Mouse (Mus musculus) stomach, embryonic 15.5 days (tissue): ENCODE data around the gene Ppdpf. TPM values are rescaled to one million over a fixed set of nuclear protein-coding genes. Genes with fewer than 3 reads are reported as not detected.
"Not testable (repeated sequence)": the region's sequence is repeated elsewhere in the genome, so short reads cannot be mapped to it uniquely, and the experiment has no call there.

ENCODE experiments used
- ATAC-seq: fragments of 200-750 bp; cut with Nextera tagmentation; 2 replicates; pipeline ENCODE4 v1.8.0; 2017; ENCODE audit warnings: low read depth, moderate number of reproducible peaks, moderate TSS enrichment; ENCODE audit not compliant: insufficient read depth, low FRiP score
- H3K27ac ChIP-seq: fragments of 300-500 bp; sonication (generic); 2 replicates; pipeline ENCODE4 v1.5.1; 2015; ENCODE audit warnings: mild to moderate bottlenecking, inconsistent platforms
- H3K27me3 ChIP-seq: fragments of 300-500 bp; sonication (generic); replicated peaks from 2 replicates; pipeline ENCODE4 v1.6.1; 2015; ENCODE audit warnings: inconsistent platforms
- H3K36me3 ChIP-seq: fragments of 300-500 bp; sonication (generic); 2 replicates; pipeline ENCODE4 v1.6.1; 2015; ENCODE audit warnings: inconsistent platforms
- H3K4me1 ChIP-seq: fragments of 300-500 bp; sonication (generic); 2 replicates; pipeline ENCODE4 v1.6.1; 2015; ENCODE audit warnings: inconsistent platforms
- H3K4me2 ChIP-seq: fragments of 300-500 bp; sonication (generic); 2 replicates; pipeline ENCODE4 v1.6.1; 2015; ENCODE audit warnings: mild to moderate bottlenecking, inconsistent platforms
- H3K4me3 ChIP-seq: fragments of 300-500 bp; sonication (generic); replicated peaks from 2 replicates; pipeline ENCODE4 v1.5.1; 2015; ENCODE audit warnings: inconsistent platforms
- H3K9ac ChIP-seq: fragments of 300-500 bp; sonication (generic); 2 replicates; pipeline ENCODE4 v1.6.1; 2015; ENCODE audit warnings: inconsistent platforms
- H3K9me3 ChIP-seq: fragments of 300-500 bp; sonication (generic); 2 replicates; pipeline ENCODE4 v1.6.1; 2016; ENCODE audit warnings: inconsistent platforms
- WGBS: fragments of 180-500 bp; shearing (Covaris S2); methylation state at CpG from one replicate; pipeline ENCODE4 v1.1.7; 2015; 5-methylcytosine and 5-hydroxymethylcytosine counted together
- polyA plus RNA-seq: library from polyadenylated mRNA; unstranded; fragments of >200 nt; fragmentation: Nextera tagmentation; extraction: Ambion mirVana; gene quantifications from 2 replicates; pipeline ENCODE4 v1.2.1, GENCODE M21; 2015

Ppdpf gene
- polyA plus RNA-seq, 1 experiment from 2014 or later = 249 TPM

GRCm38 (mm10) chr2:181166469-181166868 is 20.6 kb upstream of the Ppdpf start:
- H3K36me3 ChIP-seq = no peaks in the 10 kb centered on the region
- H3K27me3 ChIP-seq = no peaks in the 10 kb centered on the region
- no peaks in the 10 kb centered on the region for H3K9me3 ChIP-seq
- no peak overlapping the region for H3K9ac ChIP-seq
- 69% methylated on average over 5 of the region's 5 CpGs for WGBS
- no peak overlapping the region for H3K4me3 ChIP-seq
- no peak for ATAC-seq
- H3K4me2 ChIP-seq = no peak overlapping the region
- no peak overlapping the region for H3K27ac ChIP-seq
- no peaks in the 10 kb centered on the region for H3K4me1 ChIP-seq

- Histone ChIP-seq H3K4me2 (no peak overlapping the region), H3K9me3 (no peaks in the 10 kb centered on the region), H3K27ac (no peak overlapping the region), H3K4me1 (no peaks in the 10 kb centered on the region), H3K27me3 (no peaks in the 10 kb centered on the region), H3K4me3 (no peak overlapping the region), H3K36me3 (no peaks in the 10 kb centered on the region), H3K9ac (no peak overlapping the region)
- 81% methylated on average over 3 of the region's 3 CpGs for WGBS
- no peak for ATAC-seq
Observed at GRCm38 (mm10) chr2:181174646-181175045, 12.4 kb upstream of the Ppdpf start.

DNA sequence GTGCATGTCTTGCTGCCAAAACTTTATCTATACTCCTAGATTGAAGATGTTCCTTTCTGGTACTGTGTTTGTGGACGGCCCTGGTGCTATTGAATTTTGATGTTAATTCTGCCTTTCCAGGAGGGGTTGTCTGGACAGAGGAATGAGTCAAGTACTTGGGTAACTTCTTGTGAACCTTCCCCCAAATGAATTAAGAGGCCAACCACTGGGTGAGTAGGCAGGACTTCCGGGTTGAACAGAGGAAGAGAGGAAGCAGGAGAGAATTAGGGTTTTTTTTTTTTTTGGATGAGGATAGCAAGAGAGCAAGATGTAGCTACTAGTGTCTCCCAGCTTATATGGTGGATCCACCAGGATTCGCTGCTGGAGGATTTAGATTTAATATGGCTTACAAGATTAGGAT is 9.0 kb upstream of the Ppdpf start:
- Histone ChIP-seq H3K36me3 (no peaks in the 10 kb centered on the region), H3K9me3 (no peaks in the 10 kb centered on the region), H3K9ac (no peak overlapping the region), H3K27me3 (no peaks in the 10 kb centered on the region), H3K27ac (no peak overlapping the region), H3K4me3 (no peak overlapping the region), H3K4me1 (no peaks in the 10 kb centered on the region), H3K4me2 (no peak overlapping the region)
- 74% methylated on average over 3 of the region's 3 CpGs for WGBS
- ATAC-seq = no peak

DNA sequence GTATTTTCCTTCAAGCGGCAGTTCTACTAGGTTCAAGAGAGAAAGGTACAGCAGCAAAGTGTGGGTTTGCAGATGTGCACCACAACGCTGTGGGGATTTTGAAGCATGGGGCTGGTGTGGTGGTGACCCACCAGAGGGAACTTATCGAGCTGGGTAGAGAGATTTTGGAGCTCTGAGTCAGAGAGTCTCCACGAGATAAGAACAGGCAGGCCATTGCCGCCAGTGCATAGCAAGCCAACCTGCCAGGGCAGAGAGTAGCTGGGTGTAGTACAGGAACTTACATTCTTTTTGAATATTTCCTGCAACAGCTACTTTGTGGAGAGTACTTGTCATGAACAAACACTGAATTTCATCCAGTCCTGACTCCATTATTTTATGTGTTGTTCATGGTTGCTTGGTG is 8.6 kb upstream of the Ppdpf start:
- no peak overlapping the region for H3K4me2 ChIP-seq
- H3K9me3 ChIP-seq = no peaks in the 10 kb centered on the region
- H3K9ac ChIP-seq = no peak overlapping the region
- H3K4me1 ChIP-seq = no peaks in the 10 kb centered on the region
- no peak overlapping the region for H3K4me3 ChIP-seq
- WGBS = 78% methylated on average over 5 of the region's 5 CpGs
- no peaks in the 10 kb centered on the region for H3K27me3 ChIP-seq
- ATAC-seq = no peak
- no peaks in the 10 kb centered on the region for H3K36me3 ChIP-seq
- no peak overlapping the region for H3K27ac ChIP-seq

- Histone ChIP-seq H3K27me3 (no peaks in the 10 kb centered on the region), H3K9ac (no peak overlapping the region), H3K27ac (no peak overlapping the region), H3K4me3 (no peak overlapping the region), H3K9me3 (no peaks in the 10 kb centered on the region), H3K36me3 (no peaks in the 10 kb centered on the region), H3K4me2 (no peak overlapping the region), H3K4me1 (no peaks in the 10 kb centered on the region)
- ATAC-seq = no peak
- WGBS = 71% methylated on average over 6 of the region's 6 CpGs
Observed at GRCm38 (mm10) chr2:181180898-181181297, 6.1 kb upstream of the Ppdpf start.

DNA sequence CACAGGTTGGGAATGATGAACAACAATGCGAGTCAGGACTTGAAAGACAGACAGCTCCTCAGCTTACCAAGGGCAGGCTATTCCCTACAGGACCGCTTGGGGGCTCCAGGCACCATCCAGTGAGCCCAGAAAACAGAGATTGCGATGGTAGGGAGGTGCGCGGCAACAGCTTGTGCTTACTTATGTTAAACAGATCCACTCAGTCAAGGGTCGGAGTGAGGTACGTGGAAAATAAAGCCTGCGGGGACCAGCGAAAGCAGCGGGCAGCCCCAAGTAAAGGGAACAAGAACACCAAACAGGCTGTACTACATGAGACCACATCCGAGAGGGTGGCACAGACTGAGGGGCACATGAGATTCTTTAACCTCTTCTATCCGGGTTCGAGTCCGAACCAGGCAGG is 412 bp upstream of the Ppdpf start:
- peak overlapping the region; percentile 95 for H3K27ac ChIP-seq
- H3K4me3 ChIP-seq = peak overlapping the region; percentile 75
- no peaks in the 10 kb centered on the region for H3K36me3 ChIP-seq
- WGBS = under 1% methylated on average over 14 of the region's 14 CpGs
- peaks cover 11% of the 10 kb centered on the region for H3K4me1 ChIP-seq
- no peaks in the 10 kb centered on the region for H3K27me3 ChIP-seq
- H3K9me3 ChIP-seq = no peaks in the 10 kb centered on the region
- peak overlapping the region; percentile 92 for H3K4me2 ChIP-seq
- peak; percentile 75 for ATAC-seq
- H3K9ac ChIP-seq = peak overlapping the region; percentile 30; the same call in 1 of the 2 replicates

- Histone ChIP-seq H3K4me3 (0 out of 2 replicates have a peak overlapping the region, but pooled peaks have one; percentile 11), H3K9ac (no peak overlapping the region), H3K27ac (peak overlapping the region; percentile 95; the same call in 1 of the 2 replicates), H3K36me3 (no peaks in the 10 kb centered on the region), H3K9me3 (no peaks in the 10 kb centered on the region), H3K4me2 (peak overlapping the region; percentile 92), H3K27me3 (no peaks in the 10 kb centered on the region), H3K4me1 (peaks cover 11% of the 10 kb centered on the region)
- no peak for ATAC-seq
- WGBS = 53% methylated on average over 2 of the region's 2 CpGs
Observed at GRCm38 (mm10) chr2:181188681-181189080, 1.6 kb downstream of the Ppdpf start.

GRCm38 (mm10) chr2:181189321-181189720 is 2.3 kb downstream of the Ppdpf start:
- 88% methylated on average over 1 of the region's 1 CpGs for WGBS
- no peak overlapping the region for H3K4me2 ChIP-seq
- ATAC-seq = no peak
- peaks cover 11% of the 10 kb centered on the region for H3K4me1 ChIP-seq
- 0 out of 2 replicates have a peak overlapping the region, but pooled peaks have one; percentile 95 for H3K27ac ChIP-seq
- no peak overlapping the region for H3K4me3 ChIP-seq
- no peaks in the 10 kb centered on the region for H3K9me3 ChIP-seq
- no peaks in the 10 kb centered on the region for H3K36me3 ChIP-seq
- H3K27me3 ChIP-seq = no peaks in the 10 kb centered on the region
- H3K9ac ChIP-seq = no peak overlapping the region

GRCm38 (mm10) chr2:181191385-181191784 is 4.3 kb downstream of the Ppdpf start:
- not testable (repeated sequence) for H3K4me1 ChIP-seq, H3K27me3 ChIP-seq, H3K9ac ChIP-seq, H3K27ac ChIP-seq, H3K36me3 ChIP-seq, H3K9me3 ChIP-seq, ATAC-seq, H3K4me3 ChIP-seq, H3K4me2 ChIP-seq
- 68% methylated on average over 4 of the region's 4 CpGs for WGBS

- ATAC-seq = no peak
- no peak overlapping the region for H3K4me2 ChIP-seq
- H3K4me3 ChIP-seq = no peak overlapping the region
- H3K36me3 ChIP-seq = no peaks in the 10 kb centered on the region
- H3K9me3 ChIP-seq = no peaks in the 10 kb centered on the region
- H3K27me3 ChIP-seq = no peaks in the 10 kb centered on the region
- no peak overlapping the region for H3K27ac ChIP-seq
- 74% methylated on average over 4 of the region's 4 CpGs for WGBS
- no peak overlapping the region for H3K9ac ChIP-seq
- peaks cover 7% of the 10 kb centered on the region for H3K4me1 ChIP-seq
Observed at GRCm38 (mm10) chr2:181191936-181192335, 4.9 kb downstream of the Ppdpf start.

GRCm38 (mm10) chr2:181193044-181193443 is 6.0 kb downstream of the Ppdpf start:
- H3K4me2 ChIP-seq = no peak overlapping the region

DNA sequence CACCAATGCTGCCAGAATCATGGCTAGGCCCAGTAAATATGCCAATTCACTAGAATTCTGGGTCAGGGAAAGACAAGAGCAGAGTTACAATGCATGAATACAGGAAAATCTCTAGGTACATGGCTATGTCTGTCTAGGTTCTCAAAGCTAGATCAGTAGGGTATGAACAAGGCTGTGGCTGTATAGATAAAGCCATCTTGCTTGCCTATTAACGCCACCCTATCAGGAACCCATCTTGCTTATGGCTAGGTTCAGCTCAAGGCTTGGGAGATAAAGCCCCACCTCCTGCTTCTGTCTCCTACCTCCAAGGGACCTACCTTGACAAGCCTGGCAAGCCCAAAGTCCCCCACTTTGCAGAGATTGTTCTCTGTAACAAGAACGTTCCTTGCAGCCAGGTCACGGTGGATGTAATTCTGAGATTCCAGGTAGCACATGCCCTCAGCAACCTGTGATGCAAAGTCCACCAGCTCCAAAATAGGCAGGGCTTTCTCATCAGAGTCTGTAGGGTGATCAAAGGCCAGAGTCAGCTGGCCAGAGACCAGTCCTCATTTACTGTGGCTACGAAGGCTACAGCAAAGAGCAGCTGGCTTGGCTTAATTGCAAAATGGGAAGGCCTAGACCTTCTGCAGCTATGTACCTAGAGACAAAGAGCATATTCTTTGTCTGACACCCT is 9.7 kb downstream of the Ppdpf start:
- no peaks in the 10 kb centered on the region for H3K27me3 ChIP-seq
- WGBS = 84% methylated on average over 4 of the region's 4 CpGs
- H3K36me3 ChIP-seq = no peaks in the 10 kb centered on the region
- H3K27ac ChIP-seq = no peak overlapping the region
- no peak overlapping the region for H3K4me3 ChIP-seq
- ATAC-seq = peak; percentile 39; the same call in 1 of the 2 replicates
- no peaks in the 10 kb centered on the region for H3K9me3 ChIP-seq
- H3K4me2 ChIP-seq = no peak overlapping the region
- H3K9ac ChIP-seq = no peak overlapping the region
- no peaks in the 10 kb centered on the region for H3K4me1 ChIP-seq

More at GRCm38 (mm10) chr2:181193044-181193443, 6.0 kb downstream of the Ppdpf start:
- peaks cover 7% of the 10 kb centered on the region for H3K4me1 ChIP-seq
- H3K9me3 ChIP-seq = no peaks in the 10 kb centered on the region
- H3K27me3 ChIP-seq = no peaks in the 10 kb centered on the region
- H3K36me3 ChIP-seq = no peaks in the 10 kb centered on the region
- H3K27ac ChIP-seq = no peak overlapping the region
- no peak overlapping the region for H3K4me3 ChIP-seq
- 71% methylated on average over 3 of the region's 3 CpGs for WGBS
- no peak for ATAC-seq
- no peak overlapping the region for H3K9ac ChIP-seq
